Mouse (Mus musculus) small intestine, adult 2 months (tissue): ENCODE data around the gene Cped1.

ENCODE experiments used
- CTCF ChIP-seq: fragments of 200-500 bp; IDR thresholded peaks from 2 replicates; pipeline ENCODE4 v1.5.1; 2012; ENCODE audit warnings: low read depth, mild to moderate bottlenecking, control low read depth, inconsistent platforms, low read length, moderate library complexity, mixed read lengths; ENCODE audit not compliant: insufficient replicate concordance, insufficient read length; ENCODE audit errors: extremely low read depth
- POLR2A ChIP-seq: fragments of 200-500 bp; IDR thresholded peaks from 2 replicates; pipeline ENCODE4 v1.6.1; 2012; ENCODE audit warnings: low read depth, mild to moderate bottlenecking, control low read depth, inconsistent platforms, low read length, moderate library complexity

DNA sequence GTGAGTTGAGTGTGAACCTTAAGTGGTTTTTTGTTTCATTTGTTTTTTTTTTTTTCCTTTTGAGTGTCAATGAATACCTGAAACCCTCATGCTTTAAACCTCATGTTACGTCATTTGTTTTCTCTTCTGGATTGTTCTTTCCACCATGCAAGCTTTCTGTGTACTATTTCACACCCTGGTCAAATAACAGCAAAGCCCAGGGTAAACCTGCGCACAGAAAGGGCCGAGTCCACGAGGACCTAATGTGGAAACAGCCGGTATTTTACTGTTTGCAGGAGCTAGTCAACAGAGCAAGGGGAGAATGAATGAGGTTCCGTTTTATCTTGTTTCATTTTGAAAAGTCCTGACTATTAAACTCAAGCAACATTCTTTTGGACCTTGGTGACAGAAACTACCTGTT, 128.4 kb downstream of the Cped1 start:
- TF ChIP-seq CTCF (no peak), POLR2A (no peak)
